Mouse (Mus musculus): ENCODE results near the gene Itpr2.

DNA sequence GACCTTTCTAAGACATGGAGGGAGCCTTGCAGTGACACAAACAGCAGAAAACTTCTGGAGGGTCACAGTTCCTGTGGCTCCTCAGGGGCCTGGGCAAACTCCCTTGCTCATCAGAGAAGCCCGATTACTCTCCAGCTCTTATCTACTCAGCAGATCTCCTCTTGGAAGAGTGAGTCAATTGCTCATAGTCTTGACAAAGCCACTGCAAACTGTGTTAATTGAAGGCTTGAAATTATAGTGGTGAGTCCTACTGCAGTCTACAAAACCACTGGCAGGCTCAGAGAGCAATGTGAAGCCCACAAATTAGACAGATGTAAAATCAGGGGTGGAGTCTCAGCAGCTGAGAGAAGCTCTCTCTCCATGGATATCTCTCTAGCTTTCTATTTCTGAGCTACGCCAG, 296.9 kb downstream of the Itpr2 start:
- TF ChIP-seq CTCF (IDR thresholded peaks at IDR 0.05; ENCODE audit: low read depth) = no peak
- no peak for TF ChIP-seq EP300 (IDR thresholded peaks at IDR 0.05; ENCODE audit: low read depth)
